Mouse (Mus musculus) gastrocnemius, adult 8-10 months (tissue): ENCODE measurements around the gene Dusp27. TPM values are rescaled to one million over a fixed set of nuclear protein-coding genes. Genes with fewer than 3 reads are reported as not detected.

ENCODE experiments used
- total RNA-seq, 4 experiments: library from RNA; stranded (reverse); gene quantifications; 2 replicates each; pipeline ENCODE4 v1.2.4; 2022

The Dusp27 gene
- total RNA-seq, 4 experiments from 2014 or later: 60.7 to 80.1 (median 69.3) TPM

Other genes starting within 250 kb of the Dusp27 start
- 1 to 10 TPM; 7.4 to 8.9 (median 7.9) TPM for gene Pou2f1, start 125.2 kb downstream of the Dusp27 start, total RNA-seq
- not detected for gene Gpa33, start 2.3 kb upstream of the Dusp27 start, total RNA-seq
- not detected for gene Mael, start 110.8 kb upstream of the Dusp27 start, total RNA-seq
- 1 to 10 TPM; 1.3 to 2.0 (median 1.5) TPM for gene Ildr2, start 126.2 kb upstream of the Dusp27 start, total RNA-seq